Mouse (Mus musculus) neural tube, embryonic 11.5 days (tissue): ENCODE data around the gene Sap30bp. TPM values are rescaled to one million over a fixed set of nuclear protein-coding genes. Genes with fewer than 3 reads are reported as not detected.
A peak's percentile ranks its signal among the peaks of the same experiment; 100 is the strongest.

Experiments used
- ATAC-seq: fragments of 200-750 bp; cut with Nextera tagmentation; 2 replicates; pipeline ENCODE4 v1.8.0; 2017; ENCODE audit warnings: moderate number of reproducible peaks, mild to moderate bottlenecking, moderate TSS enrichment, moderate library complexity; ENCODE audit not compliant: insufficient read depth, low FRiP score, low TSS enrichment
- DNase-seq: peaks from one replicate; pipeline ENCODE4 v3.0.0-alpha.2; 2015; ENCODE audit warnings: low spot score
- H3K27ac ChIP-seq: fragments of 300-500 bp; sonication (generic); 2 replicates; pipeline ENCODE4 v1.5.1; 2014; ENCODE audit warnings: low read depth, mild to moderate bottlenecking, low read length
- H3K27me3 ChIP-seq: fragments of 300-500 bp; sonication (generic); 2 replicates; pipeline ENCODE4 v1.6.1; 2014; ENCODE audit warnings: mild to moderate bottlenecking, low read length, mixed read lengths; ENCODE audit not compliant: control insufficient read depth, insufficient read depth
- H3K36me3 ChIP-seq: fragments of 300-500 bp; sonication (generic); 2 replicates; pipeline ENCODE4 v1.6.1; 2014; ENCODE audit warnings: mild to moderate bottlenecking, low read length, moderate library complexity, mixed read lengths; ENCODE audit not compliant: control insufficient read depth, insufficient read depth
- H3K4me1 ChIP-seq: fragments of 300-500 bp; sonication (generic); 2 replicates; pipeline ENCODE4 v1.6.1; 2014; ENCODE audit warnings: low read length, mixed read lengths; ENCODE audit not compliant: control insufficient read depth, insufficient read depth
- H3K4me2 ChIP-seq: fragments of 300-500 bp; sonication (generic); 2 replicates; pipeline ENCODE4 v1.6.1; 2014; ENCODE audit warnings: low read depth, mild to moderate bottlenecking, moderate library complexity
- H3K4me3 ChIP-seq: fragments of 300-500 bp; sonication (generic); 2 replicates; pipeline ENCODE4 v1.5.1; 2014; ENCODE audit warnings: low read depth, low read length
- H3K9ac ChIP-seq: fragments of 300-500 bp; sonication (generic); 2 replicates; pipeline ENCODE4 v1.6.1; 2014; ENCODE audit warnings: mild to moderate bottlenecking, low read length
- H3K9me3 ChIP-seq: fragments of 300-500 bp; sonication (generic); 2 replicates; pipeline ENCODE4 v1.6.1; 2016; ENCODE audit warnings: low read length; ENCODE audit not compliant: control insufficient read depth
- WGBS: fragments of 180-500 bp; shearing (Covaris S2); extraction: QIAGEN DNeasy Blood & Tissue Kit; methylation state at CpG from one replicate; pipeline ENCODE4 v1.1.7; 2014; 5-methylcytosine and 5-hydroxymethylcytosine counted together
- polyA plus RNA-seq: library from polyadenylated mRNA; unstranded; fragments of >200 nt; fragmentation: Nextera tagmentation; extraction: Ambion mirVana; gene quantifications from 2 replicates; pipeline ENCODE4 v1.2.1, GENCODE M21; 2014

Gene Sap30bp
- polyA plus RNA-seq: 48.9 and 51.8 TPM in 2 replicates

DNA sequence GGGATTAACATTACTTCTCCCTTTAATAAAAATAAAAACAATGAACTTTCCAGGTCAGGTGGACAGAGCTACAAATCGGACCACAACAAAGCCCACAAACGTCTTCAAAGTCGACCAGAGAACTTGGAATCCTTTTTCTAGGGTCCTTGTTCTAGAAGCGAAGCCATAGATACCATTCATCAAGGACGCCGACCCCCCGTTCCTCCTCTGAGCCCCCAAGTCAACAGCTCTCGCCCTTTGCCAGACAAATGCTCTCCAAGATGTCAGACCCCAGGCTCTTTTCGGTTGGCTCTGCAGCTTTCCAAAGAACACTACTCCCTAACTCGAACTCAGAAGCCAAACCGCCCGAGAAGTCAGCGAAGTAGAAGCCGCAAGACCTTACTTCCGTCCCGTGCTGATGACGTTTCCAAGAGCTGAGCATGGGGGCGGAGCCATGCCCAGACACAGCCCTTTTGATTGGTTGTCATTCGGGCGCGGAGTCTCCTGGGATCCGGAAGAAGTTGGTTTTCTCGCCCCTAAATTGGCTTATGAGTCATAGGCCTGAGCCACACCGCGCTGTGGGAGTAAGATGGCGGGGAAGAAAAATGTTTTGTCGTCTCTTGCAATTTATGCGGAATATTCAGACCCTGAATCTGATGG, at the start of gene Sap30bp, which contains the start of gene Recql5:
Sap30bp (plus strand) TSS at position 175 of the 639 bp plus-strand sequence.
Recql5 (minus strand) TSS at position 370 of the 639 bp plus-strand sequence.
- peak within 1 kb of the TSS; percentile 78 for H3K9ac ChIP-seq
- peaks cover 13% of the 10 kb centered on the region for H3K4me1 ChIP-seq
- H3K36me3 ChIP-seq: peaks cover 2% of the 10 kb centered on the region; the same call in 1 of the 2 replicates
- no peaks in the 10 kb centered on the region for H3K9me3 ChIP-seq
- H3K27me3 ChIP-seq: no peaks in the 10 kb centered on the region
- DNase-seq (peak; percentile 97), ATAC-seq (peak; percentile 94)
- H3K4me2 ChIP-seq: peak within 1 kb of the TSS; percentile 94
- no peak within 1 kb of the TSS for H3K27ac ChIP-seq
- under 1% methylated on average over 28 of the region's 28 CpGs for WGBS
- peak within 1 kb of the TSS; percentile 84 for H3K4me3 ChIP-seq

DNA sequence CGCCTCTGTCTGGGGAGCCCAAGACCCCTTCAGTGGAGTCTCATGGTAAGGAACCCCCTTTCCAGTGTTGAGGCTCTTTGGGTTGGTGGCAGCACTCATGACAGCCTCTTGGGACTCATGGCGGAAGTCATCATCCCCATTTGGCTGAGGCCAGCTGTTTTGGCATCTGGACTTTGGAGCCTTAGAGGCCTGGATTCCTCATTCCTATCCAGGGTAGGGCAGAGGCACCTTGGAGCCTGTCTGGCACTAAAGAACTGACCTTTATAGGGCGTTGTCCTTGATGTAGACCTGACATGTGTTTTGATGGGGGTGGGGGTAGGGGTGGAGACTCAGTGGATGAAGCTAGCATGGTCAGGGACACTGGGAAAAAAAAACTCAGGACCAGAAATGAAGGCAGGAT, 48.7 kb upstream of the Sap30bp start:
- H3K9ac ChIP-seq: no peak overlapping the region
- peaks cover 8% of the 10 kb centered on the region for H3K27me3 ChIP-seq
- DNase-seq (no peak), ATAC-seq (no peak)
- no peaks in the 10 kb centered on the region for H3K36me3 ChIP-seq
- H3K4me2 ChIP-seq: no peak overlapping the region
- H3K4me1 ChIP-seq: no peaks in the 10 kb centered on the region
- WGBS: 97% methylated on average over 3 of the region's 3 CpGs
- no peak overlapping the region for H3K4me3 ChIP-seq
- no peaks in the 10 kb centered on the region for H3K9me3 ChIP-seq
- H3K27ac ChIP-seq: no peak overlapping the region

DNA sequence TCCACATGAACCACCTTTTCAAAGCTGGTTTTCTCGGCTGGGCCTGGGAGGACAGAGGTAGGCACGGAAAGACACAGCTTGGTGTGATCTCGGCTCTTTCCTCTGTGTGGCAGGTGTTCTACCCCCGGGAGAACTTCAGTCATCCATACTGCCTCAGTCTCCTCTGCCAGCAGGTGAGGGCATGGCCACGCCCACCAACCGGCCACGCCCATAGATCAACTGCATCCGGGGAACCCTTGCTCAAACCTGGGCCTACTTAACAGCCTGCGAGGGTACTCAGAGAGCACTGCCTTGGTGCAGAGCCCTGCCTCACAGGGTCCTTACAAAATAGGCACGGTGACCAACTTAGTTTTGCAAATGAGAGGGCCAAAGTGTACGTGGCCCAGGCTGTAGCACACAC, 47.8 kb upstream of the Sap30bp start:
- Histone ChIP-seq H3K27me3 (peaks cover 8% of the 10 kb centered on the region), H3K9ac (no peak overlapping the region), H3K9me3 (no peaks in the 10 kb centered on the region), H3K36me3 (no peaks in the 10 kb centered on the region), H3K27ac (no peak overlapping the region), H3K4me3 (no peak overlapping the region), H3K4me2 (no peak overlapping the region), H3K4me1 (no peaks in the 10 kb centered on the region)
- no peak for ATAC-seq
- 77% methylated on average over 11 of the region's 11 CpGs for WGBS
- DNase-seq: no peak

- no peak overlapping the region for H3K9ac ChIP-seq
- 93% methylated on average over 11 of the region's 11 CpGs for WGBS
- H3K27ac ChIP-seq: no peak overlapping the region
- H3K4me2 ChIP-seq: no peak overlapping the region
- H3K9me3 ChIP-seq: no peaks in the 10 kb centered on the region
- H3K4me3 ChIP-seq: no peak overlapping the region
- H3K36me3 ChIP-seq: no peaks in the 10 kb centered on the region
- no peak for ATAC-seq
- DNase-seq: no peak
- H3K27me3 ChIP-seq: peaks cover 8% of the 10 kb centered on the region
- no peaks in the 10 kb centered on the region for H3K4me1 ChIP-seq
Observed at GRCm38 (mm10) chr11:115886446-115886845, 46.6 kb upstream of the Sap30bp start.

DNA sequence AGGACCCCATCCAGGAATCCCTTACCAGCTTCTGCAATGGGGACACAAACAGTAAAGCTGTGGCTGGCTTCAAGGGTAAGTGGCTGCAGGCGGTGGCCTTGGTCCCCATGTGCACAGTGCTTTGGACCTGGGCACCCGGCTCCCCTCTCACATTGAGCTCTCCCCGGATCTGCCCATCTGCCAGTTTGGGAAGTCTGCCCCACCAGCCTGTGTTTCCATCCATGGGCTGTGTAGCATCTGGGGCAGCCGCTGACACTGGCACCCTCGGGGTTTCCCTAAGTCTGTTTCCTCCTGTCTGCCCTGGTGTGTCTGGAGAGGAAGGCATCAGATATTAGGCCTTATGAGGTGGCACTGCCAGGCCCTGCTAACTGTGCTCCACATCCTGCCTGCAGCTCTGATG, 45.1 kb upstream of the Sap30bp start:
- Histone ChIP-seq H3K36me3 (no peaks in the 10 kb centered on the region), H3K27ac (no peak overlapping the region), H3K9ac (no peak overlapping the region), H3K4me3 (no peak overlapping the region), H3K4me2 (no peak overlapping the region), H3K9me3 (no peaks in the 10 kb centered on the region), H3K4me1 (no peaks in the 10 kb centered on the region), H3K27me3 (peaks cover 4% of the 10 kb centered on the region)
- WGBS: 91% methylated on average over 5 of the region's 5 CpGs
- no peak for DNase-seq
- ATAC-seq: no peak

- WGBS: 82% methylated on average over 6 of the region's 6 CpGs
- Histone ChIP-seq H3K27ac (no peak overlapping the region), H3K4me3 (no peak overlapping the region), H3K36me3 (no peaks in the 10 kb centered on the region; the same call in 1 of the 2 replicates), H3K4me2 (no peak overlapping the region), H3K9me3 (no peaks in the 10 kb centered on the region), H3K4me1 (no peaks in the 10 kb centered on the region), H3K27me3 (no peaks in the 10 kb centered on the region), H3K9ac (no peak overlapping the region)
- ATAC-seq: no peak
- DNase-seq: no peak
Observed at GRCm38 (mm10) chr11:115889159-115889558, 43.9 kb upstream of the Sap30bp start.

DNA sequence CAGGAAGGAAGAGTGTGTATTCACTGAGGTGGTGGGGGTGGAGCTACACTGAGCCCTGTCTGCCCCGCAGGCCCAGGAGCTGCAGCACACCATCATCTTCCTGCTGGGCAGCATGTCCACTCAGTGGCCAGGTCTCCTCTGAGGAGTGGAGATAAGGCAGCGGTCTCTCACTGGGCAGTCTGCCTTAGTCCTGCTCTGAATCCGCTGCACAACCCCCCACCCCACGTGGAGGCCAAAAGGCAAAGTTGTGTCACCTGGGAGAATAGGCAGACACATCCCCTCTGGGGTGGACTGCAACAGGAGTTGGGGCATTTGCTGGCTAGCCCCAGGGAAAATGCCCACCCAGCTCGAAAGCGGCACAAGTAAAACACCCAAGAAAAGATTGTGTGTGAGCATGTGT, 40.9 kb upstream of the Sap30bp start:
- DNase-seq (no peak), ATAC-seq (no peak)
- Histone ChIP-seq H3K4me2 (no peak overlapping the region), H3K36me3 (no peaks in the 10 kb centered on the region; the same call in none of the 2 replicates), H3K4me1 (no peaks in the 10 kb centered on the region), H3K9me3 (no peaks in the 10 kb centered on the region), H3K27me3 (no peaks in the 10 kb centered on the region), H3K9ac (no peak overlapping the region), H3K4me3 (no peak overlapping the region), H3K27ac (no peak overlapping the region)
- 63% methylated on average over 6 of the region's 6 CpGs for WGBS

DNA sequence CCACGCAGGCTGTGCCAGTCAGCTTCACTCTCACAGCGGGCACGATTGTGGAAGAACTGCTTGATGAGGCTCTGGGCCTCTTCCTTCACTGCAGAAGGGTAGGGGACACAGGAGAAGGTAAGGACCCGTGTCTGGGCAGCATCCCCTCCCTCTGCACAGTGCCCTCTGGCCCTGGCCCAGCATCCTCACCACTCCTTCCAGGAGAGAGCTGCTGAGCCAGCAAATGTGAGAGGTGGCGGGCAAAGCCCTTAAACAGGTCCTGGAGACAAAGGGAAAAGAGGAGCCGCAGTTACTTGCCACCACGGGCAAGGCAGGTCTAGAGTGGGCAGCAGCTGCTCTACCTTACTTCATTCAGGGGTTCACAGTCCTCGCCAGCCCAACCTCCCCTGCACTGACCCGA, 40.0 kb upstream of the Sap30bp start:
- Histone ChIP-seq H3K27ac (no peak overlapping the region), H3K4me3 (no peak overlapping the region), H3K4me2 (no peak overlapping the region), H3K9me3 (no peaks in the 10 kb centered on the region), H3K9ac (no peak overlapping the region), H3K4me1 (no peaks in the 10 kb centered on the region), H3K36me3 (no peaks in the 10 kb centered on the region; the same call in none of the 2 replicates), H3K27me3 (no peaks in the 10 kb centered on the region)
- WGBS: 87% methylated on average over 9 of the region's 9 CpGs
- DNase-seq: no peak
- ATAC-seq: no peak
